Mouse (Mus musculus): ENCODE data around the gene Ror2. TPM values are rescaled to one million over a fixed set of nuclear protein-coding genes. Genes with fewer than 3 reads are reported as not detected.

Gene Ror2
- polyA plus RNA-seq, 1 experiment from 2014 or later: 21.7 TPM

- ATAC-seq (ENCODE audit: insufficient number of reproducible peaks, low FRiP score, low TSS enrichment, low read depth): peak; percentile 45; the same call in 1 of the 2 replicates
- Histone ChIP-seq H3K4me3 (no peak overlapping the region), H3K4me2 (peak overlapping the region; percentile 21), H3K4me1 (peaks cover 86% of the 10 kb centered on the region), H3K27ac (peak overlapping the region; percentile 85), H3K9ac (no peak overlapping the region), H3K36me3 (no peaks in the 10 kb centered on the region), H3K9me3 (no peaks in the 10 kb centered on the region), H3K27me3 (no peaks in the 10 kb centered on the region)
- WGBS: 4% methylated on average over 18 of the region's 18 CpGs
Measured at GRCm38 (mm10) chr13:53201628-53202438, 84.1 kb downstream of the Ror2 start.

DNA sequence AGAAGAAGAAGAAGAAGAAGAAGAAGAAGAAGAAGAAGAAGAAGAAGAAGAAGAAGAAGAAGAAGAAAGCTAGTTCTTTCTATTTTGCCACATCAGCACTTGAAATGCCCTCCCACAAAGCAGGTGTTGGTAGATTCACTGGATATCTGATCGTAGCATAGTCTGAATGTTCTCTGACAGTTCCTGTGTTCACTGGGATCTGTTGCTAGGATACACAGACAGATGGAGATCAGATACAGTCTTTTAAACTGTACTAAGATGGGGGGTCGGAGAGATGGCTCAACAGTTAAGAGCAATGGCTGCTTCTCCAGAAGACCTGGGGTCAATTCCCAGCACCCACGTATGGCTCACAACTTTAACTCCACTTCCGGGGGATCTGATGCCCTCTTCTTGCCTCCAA lies 85.8 kb downstream of the Ror2 start:
- Histone ChIP-seq H3K4me3 (no peak overlapping the region), H3K9me3 (no peaks in the 10 kb centered on the region), H3K4me2 (no peak overlapping the region), H3K27ac (no peak overlapping the region), H3K4me1 (peaks cover 84% of the 10 kb centered on the region), H3K36me3 (no peaks in the 10 kb centered on the region), H3K27me3 (no peaks in the 10 kb centered on the region), H3K9ac (no peak overlapping the region)
- 67% methylated on average over 4 of the region's 4 CpGs for WGBS
- no peak for ATAC-seq (ENCODE audit: insufficient number of reproducible peaks, low FRiP score, low TSS enrichment, low read depth)

DNA sequence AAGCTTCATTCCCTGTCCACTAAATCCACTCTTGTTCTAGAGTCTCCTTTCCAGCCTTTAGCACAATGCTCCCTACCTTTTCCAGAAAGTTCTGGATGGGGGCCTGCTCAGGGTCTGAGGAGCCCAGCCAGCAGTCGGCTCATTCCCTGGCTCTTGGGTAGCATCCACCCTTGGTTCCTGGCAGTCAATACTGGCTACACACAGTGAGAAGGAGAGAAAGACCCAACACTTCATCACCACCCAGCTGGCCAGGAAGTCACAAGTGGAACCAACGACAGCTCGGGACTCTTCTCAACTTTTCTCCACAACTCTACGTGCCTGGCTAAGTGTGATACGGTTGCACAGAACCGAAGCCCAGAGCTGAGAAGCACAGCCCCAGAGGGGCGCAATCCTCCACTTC lies 86.7 kb downstream of the Ror2 start:
- Histone ChIP-seq H3K27me3 (no peaks in the 10 kb centered on the region), H3K36me3 (no peaks in the 10 kb centered on the region), H3K4me1 (peaks cover 84% of the 10 kb centered on the region), H3K27ac (no peak overlapping the region), H3K9me3 (no peaks in the 10 kb centered on the region), H3K4me2 (no peak overlapping the region), H3K9ac (no peak overlapping the region), H3K4me3 (no peak overlapping the region)
- no peak for ATAC-seq (ENCODE audit: insufficient number of reproducible peaks, low FRiP score, low TSS enrichment, low read depth)
- 70% methylated on average over 7 of the region's 7 CpGs for WGBS

DNA sequence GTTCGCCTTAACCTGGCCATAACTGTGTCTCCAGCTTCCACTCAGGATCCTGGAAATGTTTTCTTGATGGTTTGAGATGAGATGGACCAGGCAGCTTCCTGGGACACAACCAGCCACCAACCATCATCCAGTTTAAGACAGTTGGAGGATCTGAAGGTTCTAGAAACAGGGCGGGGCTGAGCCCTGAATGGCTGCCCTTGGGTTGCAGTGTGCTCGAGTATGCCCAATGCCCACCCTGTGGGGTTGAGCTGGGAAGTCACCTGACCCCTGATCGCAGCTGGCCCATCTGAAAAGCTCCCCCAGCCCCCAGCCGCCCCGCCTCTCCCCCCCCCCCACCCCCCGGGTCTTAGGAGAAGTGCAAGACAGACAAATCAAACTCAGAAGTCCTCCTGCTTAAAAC lies 89.2 kb downstream of the Ror2 start:
- Histone ChIP-seq H3K4me1 (peaks cover 91% of the 10 kb centered on the region), H3K36me3 (no peaks in the 10 kb centered on the region), H3K27me3 (no peaks in the 10 kb centered on the region), H3K4me2 (no peak overlapping the region), H3K27ac (peak overlapping the region; percentile 50; the same call in 1 of the 2 replicates), H3K9me3 (no peaks in the 10 kb centered on the region), H3K4me3 (no peak overlapping the region), H3K9ac (no peak overlapping the region)
- ATAC-seq (ENCODE audit: insufficient number of reproducible peaks, low FRiP score, low TSS enrichment, low read depth): no peak
- 28% methylated on average over 7 of the region's 7 CpGs for WGBS

DNA sequence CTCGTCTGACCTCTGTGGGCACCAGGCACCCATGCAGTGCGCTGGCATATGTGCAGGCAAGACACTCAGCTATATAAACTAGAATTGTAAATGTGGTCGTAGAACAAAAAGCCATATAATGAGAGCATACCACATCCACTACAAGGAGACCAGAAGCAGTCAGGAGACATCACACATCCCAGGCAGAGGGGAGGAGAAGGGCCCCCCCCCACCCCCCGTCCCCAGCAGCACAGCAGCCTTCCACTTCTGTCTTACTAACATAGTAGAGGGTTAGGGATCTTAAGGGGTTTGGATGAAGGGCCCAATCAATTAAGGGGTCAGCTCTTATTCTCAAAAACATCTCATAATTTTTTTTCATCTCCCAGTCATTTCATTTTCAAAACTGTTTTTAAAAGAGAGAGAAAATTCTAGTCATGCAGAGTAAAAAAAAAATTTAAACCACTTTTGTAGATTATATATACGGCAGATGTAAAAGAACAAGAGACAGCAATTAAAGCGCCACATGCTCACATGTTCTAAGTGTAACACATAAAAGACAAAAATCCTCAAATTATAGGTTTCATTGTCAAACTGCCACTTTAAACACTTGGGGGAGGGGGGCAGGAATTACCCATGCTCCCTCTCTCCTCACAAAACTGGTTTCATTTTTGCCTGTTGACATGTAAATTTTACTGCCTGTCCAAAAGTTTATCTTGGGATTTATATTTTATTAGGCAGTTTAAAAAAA lies 89.8 kb downstream of the Ror2 start:
- H3K27me3 ChIP-seq: no peaks in the 10 kb centered on the region
- H3K4me3 ChIP-seq: no peak overlapping the region
- peak overlapping the region; percentile 54; the same call in 1 of the 2 replicates for H3K27ac ChIP-seq
- 42% methylated on average over 6 of the region's 6 CpGs for WGBS
- ATAC-seq (ENCODE audit: insufficient number of reproducible peaks, low FRiP score, low TSS enrichment, low read depth): no peak
- peaks cover 90% of the 10 kb centered on the region for H3K4me1 ChIP-seq
- H3K9me3 ChIP-seq: no peaks in the 10 kb centered on the region
- no peaks in the 10 kb centered on the region for H3K36me3 ChIP-seq
- H3K4me2 ChIP-seq: no peak overlapping the region
- H3K9ac ChIP-seq: no peak overlapping the region

- H3K9ac ChIP-seq: no peak overlapping the region
- WGBS: 72% methylated on average over 15 of the region's 15 CpGs
- H3K4me3 ChIP-seq: no peak overlapping the region
- no peak overlapping the region for H3K4me2 ChIP-seq
- H3K27me3 ChIP-seq: no peaks in the 10 kb centered on the region
- H3K9me3 ChIP-seq: no peaks in the 10 kb centered on the region
- H3K4me1 ChIP-seq: peaks cover 79% of the 10 kb centered on the region
- H3K27ac ChIP-seq: peak overlapping the region; percentile 71
- no peaks in the 10 kb centered on the region for H3K36me3 ChIP-seq
- ATAC-seq (ENCODE audit: insufficient number of reproducible peaks, low FRiP score, low TSS enrichment, low read depth): no peak
Measured at GRCm38 (mm10) chr13:53194306-53194705, 91.6 kb downstream of the Ror2 start.

- H3K36me3 ChIP-seq: no peaks in the 10 kb centered on the region
- peak overlapping the region; percentile 71 for H3K27ac ChIP-seq
- H3K4me3 ChIP-seq: no peak overlapping the region
- WGBS: 10% methylated on average over 6 of the region's 6 CpGs
- no peaks in the 10 kb centered on the region for H3K27me3 ChIP-seq
- no peak overlapping the region for H3K9ac ChIP-seq
- no peak for ATAC-seq (ENCODE audit: insufficient number of reproducible peaks, low FRiP score, low TSS enrichment, low read depth)
- no peak overlapping the region for H3K4me2 ChIP-seq
- peaks cover 78% of the 10 kb centered on the region for H3K4me1 ChIP-seq
- no peaks in the 10 kb centered on the region for H3K9me3 ChIP-seq
Measured at GRCm38 (mm10) chr13:53193713-53194112, 92.2 kb downstream of the Ror2 start.

DNA sequence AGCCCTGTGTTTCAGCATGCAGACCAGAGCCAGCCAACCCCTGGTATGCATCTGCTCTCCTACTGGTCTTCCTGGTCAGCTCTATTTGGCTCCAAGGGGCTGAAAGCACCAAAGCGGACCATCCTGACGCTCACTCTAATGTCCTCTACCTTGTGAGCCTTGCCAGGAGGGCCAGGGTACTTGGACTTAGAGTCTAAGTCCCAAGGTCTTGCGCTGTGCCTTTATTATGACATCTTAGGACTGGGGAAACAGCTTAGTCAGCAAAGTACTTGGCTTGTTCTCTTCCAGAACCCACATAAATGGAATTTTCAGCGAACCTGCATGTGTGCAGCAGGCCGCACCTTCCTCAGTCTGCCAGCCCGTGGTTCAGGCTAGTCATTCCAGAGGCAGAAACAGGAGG lies 93.6 kb downstream of the Ror2 start:
- peaks cover 73% of the 10 kb centered on the region for H3K4me1 ChIP-seq
- WGBS: 68% methylated on average over 6 of the region's 6 CpGs
- no peaks in the 10 kb centered on the region for H3K9me3 ChIP-seq
- H3K27ac ChIP-seq: peak overlapping the region; percentile 57
- no peaks in the 10 kb centered on the region for H3K27me3 ChIP-seq
- no peak overlapping the region for H3K4me3 ChIP-seq
- no peak for ATAC-seq (ENCODE audit: insufficient number of reproducible peaks, low FRiP score, low TSS enrichment, low read depth)
- H3K9ac ChIP-seq: no peak overlapping the region
- no peaks in the 10 kb centered on the region for H3K36me3 ChIP-seq
- no peak overlapping the region for H3K4me2 ChIP-seq

- no peak overlapping the region for H3K4me2 ChIP-seq
- 55% methylated on average over 7 of the region's 7 CpGs for WGBS
- H3K27ac ChIP-seq: peak overlapping the region; percentile 57; the same call in 1 of the 2 replicates
- H3K9ac ChIP-seq: no peak overlapping the region
- H3K4me3 ChIP-seq: no peak overlapping the region
- no peaks in the 10 kb centered on the region for H3K36me3 ChIP-seq
- peaks cover 67% of the 10 kb centered on the region for H3K4me1 ChIP-seq
- no peaks in the 10 kb centered on the region for H3K9me3 ChIP-seq
- H3K27me3 ChIP-seq: no peaks in the 10 kb centered on the region
- ATAC-seq (ENCODE audit: insufficient number of reproducible peaks, low FRiP score, low TSS enrichment, low read depth): no peak
Measured at GRCm38 (mm10) chr13:53191657-53192056, 94.3 kb downstream of the Ror2 start.

DNA sequence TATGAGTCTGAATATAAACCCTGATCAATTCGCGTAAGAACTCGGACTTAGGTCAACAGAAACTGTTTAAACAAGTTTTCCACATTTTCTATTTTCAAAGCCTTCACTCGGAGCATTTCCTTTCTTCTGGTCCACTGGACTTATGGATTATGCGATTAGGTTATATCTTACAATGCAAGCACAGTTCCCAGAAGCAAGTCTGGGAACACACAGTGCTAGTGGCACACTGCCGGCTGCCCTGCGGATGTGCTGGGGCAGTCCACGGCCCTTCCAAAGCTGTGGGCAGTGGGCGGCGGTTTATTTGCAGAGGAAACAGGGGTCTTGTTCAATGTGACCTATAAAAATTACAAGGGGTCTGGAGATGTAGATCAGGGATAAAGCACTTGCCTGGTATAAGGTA lies 97.0 kb downstream of the Ror2 start:
- 45% methylated on average over 10 of the region's 10 CpGs for WGBS
- peaks cover 45% of the 10 kb centered on the region for H3K4me1 ChIP-seq
- no peak overlapping the region for H3K4me3 ChIP-seq
- no peak for ATAC-seq (ENCODE audit: insufficient number of reproducible peaks, low FRiP score, low TSS enrichment, low read depth)
- no peak overlapping the region for H3K4me2 ChIP-seq
- no peak overlapping the region for H3K9ac ChIP-seq
- H3K36me3 ChIP-seq: no peaks in the 10 kb centered on the region
- no peaks in the 10 kb centered on the region for H3K27me3 ChIP-seq
- no peak overlapping the region for H3K27ac ChIP-seq
- H3K9me3 ChIP-seq: no peaks in the 10 kb centered on the region

DNA sequence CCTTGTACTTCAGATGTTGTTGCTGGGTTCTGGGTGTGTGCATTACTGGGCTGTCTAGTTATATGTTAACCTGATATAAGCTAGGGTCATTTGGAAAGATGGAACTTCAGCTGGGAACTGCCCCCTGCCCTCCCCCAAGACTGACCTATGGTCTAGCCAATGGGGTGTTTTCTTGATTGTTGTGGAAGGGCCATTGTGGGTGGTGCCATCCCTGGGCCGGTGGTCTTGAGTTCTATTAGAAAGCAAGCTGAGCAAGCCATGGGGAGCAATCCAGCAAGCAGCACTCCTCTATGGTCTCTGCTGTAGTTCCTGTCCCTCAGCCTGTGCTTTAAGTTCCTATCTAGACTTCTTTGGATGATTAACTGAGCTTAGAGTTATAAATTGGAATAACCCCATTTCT lies 101.1 kb downstream of the Ror2 start:
- no peak overlapping the region for H3K4me3 ChIP-seq
- no peak for ATAC-seq (ENCODE audit: insufficient number of reproducible peaks, low FRiP score, low TSS enrichment, low read depth)
- H3K9ac ChIP-seq: no peak overlapping the region
- no peak overlapping the region for H3K4me2 ChIP-seq
- no peaks in the 10 kb centered on the region for H3K36me3 ChIP-seq
- H3K9me3 ChIP-seq: no peaks in the 10 kb centered on the region
- no peak overlapping the region for H3K27ac ChIP-seq
- WGBS: 87% methylated on average over 1 of the region's 1 CpGs
- no peaks in the 10 kb centered on the region for H3K27me3 ChIP-seq
- peaks cover 48% of the 10 kb centered on the region for H3K4me1 ChIP-seq

DNA sequence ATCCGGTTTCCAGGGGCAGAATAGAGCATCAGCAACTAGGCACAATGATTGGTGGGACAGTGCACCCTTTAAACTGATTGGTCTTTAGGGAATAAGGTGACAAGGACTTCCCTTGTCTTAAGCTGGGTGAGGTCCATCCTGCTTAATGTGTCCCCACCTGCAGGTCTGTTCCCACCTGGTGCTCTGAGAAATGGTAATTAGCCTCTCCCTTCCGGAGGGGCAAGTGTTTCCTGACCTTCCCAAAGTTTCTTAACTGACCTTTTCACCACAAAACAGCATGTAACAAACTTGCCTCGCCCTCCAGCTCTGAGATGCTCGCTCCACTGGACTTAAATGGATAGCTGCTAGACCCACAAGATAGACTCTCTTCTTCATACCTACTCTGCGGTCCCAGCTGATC lies 101.8 kb downstream of the Ror2 start:
- 50% methylated on average over 5 of the region's 5 CpGs for WGBS
- Histone ChIP-seq H3K4me2 (no peak overlapping the region), H3K9ac (no peak overlapping the region), H3K9me3 (no peaks in the 10 kb centered on the region), H3K27me3 (no peaks in the 10 kb centered on the region), H3K4me1 (peaks cover 53% of the 10 kb centered on the region), H3K27ac (peak overlapping the region; percentile 78; the same call in 1 of the 2 replicates), H3K4me3 (no peak overlapping the region), H3K36me3 (no peaks in the 10 kb centered on the region)
- no peak for ATAC-seq (ENCODE audit: insufficient number of reproducible peaks, low FRiP score, low TSS enrichment, low read depth)
